Mouse (Mus musculus) cerebellum, postnatal 14 days (tissue): ENCODE results near the gene Ncoa1.
"Not testable (repeated sequence)": the region's sequence is repeated elsewhere in the genome, so short reads cannot be mapped to it uniquely, and the experiment has no call there.

Experiments used
- DNase-seq, 2 experiments: peaks; one replicate each; pipeline ENCODE4 v3.0.0; 2021; ENCODE audit warnings: mixed read lengths in 2 of 2

Gene Ncoa1

DNA sequence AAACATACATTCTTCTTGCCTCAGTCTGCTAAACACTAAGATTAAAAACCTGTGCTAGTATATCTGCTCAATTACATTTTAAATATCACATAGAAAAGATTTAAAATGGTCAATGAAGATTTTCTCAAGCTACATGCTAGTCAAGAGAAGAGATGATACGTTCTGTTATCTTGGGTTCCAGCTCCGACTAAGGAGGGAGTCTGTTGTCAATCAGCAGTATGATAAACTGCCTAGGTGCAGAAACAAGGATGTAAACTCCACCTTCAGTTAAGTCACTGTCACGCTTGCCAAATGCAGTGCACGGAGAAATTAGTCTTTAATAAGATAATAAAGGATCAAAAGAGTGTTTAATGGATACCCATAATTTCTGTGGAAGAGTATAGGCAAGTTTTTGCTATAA is 178.4 kb downstream of the Ncoa1 start:
- no peak for DNase-seq

GRCm38 (mm10) chr12:4295881-4296280 is 181.1 kb downstream of the Ncoa1 start:
- DNase-seq, result no peak

DNA sequence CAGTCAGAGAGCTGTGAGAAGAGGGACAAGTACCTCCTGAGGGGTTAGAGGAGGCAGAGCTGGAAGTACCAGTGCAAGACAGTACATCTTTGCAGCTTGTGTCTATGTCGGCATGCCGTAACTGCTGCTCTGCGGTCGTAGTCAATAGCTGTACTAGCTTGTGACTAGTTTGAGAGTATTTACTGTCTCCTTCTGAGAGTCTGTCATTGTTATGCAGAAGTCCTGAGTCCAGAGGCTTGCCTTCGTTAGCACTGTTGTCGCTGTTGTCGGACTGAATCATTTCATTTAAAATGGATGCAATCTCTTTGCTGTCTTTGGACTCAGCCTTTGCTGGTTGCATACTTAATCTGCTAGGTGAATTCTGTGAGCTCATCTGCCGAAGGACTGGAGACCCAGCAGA is 181.7 kb downstream of the Ncoa1 start:
- DNase-seq, result no peak

DNA sequence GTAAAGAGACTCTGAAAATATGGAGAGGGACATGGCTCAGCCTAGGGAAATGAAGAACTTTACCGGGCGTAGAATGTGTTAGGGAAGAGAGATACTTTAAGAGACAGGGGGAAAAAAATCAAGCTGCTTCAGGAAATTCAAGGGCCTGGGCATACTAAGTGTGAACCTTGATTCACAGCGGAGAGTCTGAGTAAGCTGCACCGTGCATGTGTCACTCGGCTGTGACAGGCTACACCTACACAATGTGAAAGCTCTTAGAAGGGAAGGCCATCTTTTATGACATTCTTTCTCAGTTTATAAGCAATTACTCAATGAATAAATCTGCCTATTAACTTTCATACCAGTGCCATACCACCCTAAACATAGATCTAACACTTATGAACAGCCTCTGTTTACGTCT is 183.2 kb downstream of the Ncoa1 start:
- DNase-seq, result no peak

DNA sequence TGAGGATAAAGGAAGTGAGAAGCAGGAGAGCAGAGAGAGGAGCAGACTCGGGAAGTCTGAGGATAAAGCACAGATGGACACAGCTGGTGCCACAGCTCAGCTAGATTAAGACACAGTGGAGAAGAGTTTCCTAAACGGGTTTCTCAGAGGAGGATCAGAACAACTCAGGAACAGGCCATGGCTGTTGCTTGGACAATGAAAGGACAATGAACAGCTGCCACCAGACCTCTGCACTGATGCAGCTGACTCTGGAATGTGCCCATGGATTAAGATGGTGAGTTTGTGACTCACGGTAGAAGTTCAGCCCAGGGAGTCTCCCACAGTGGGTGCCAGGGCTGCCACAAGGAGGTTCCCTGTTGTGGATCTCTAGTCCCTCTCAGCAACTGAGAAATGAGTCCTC is 191.8 kb downstream of the Ncoa1 start:
- DNase-seq, result no peak

- no peak for DNase-seq
Observed at GRCm38 (mm10) chr12:4279878-4280277, 197.1 kb downstream of the Ncoa1 start.

- DNase-seq, result no peak
Observed at GRCm38 (mm10) chr12:4278978-4279755, 197.8 kb downstream of the Ncoa1 start.

- DNase-seq, result no peak
Observed at GRCm38 (mm10) chr12:4271078-4271477, 205.9 kb downstream of the Ncoa1 start.

- DNase-seq, result peak; percentile 23 to 69
Observed at GRCm38 (mm10) chr12:4267765-4268164, 209.2 kb downstream of the Ncoa1 start.

GRCm38 (mm10) chr12:4252742-4253655 is 224.0 kb downstream of the Ncoa1 start:
- DNase-seq, result no peak

GRCm38 (mm10) chr12:4249786-4250185 is 227.2 kb downstream of the Ncoa1 start:
- peak; percentile 53 to 73 for DNase-seq

GRCm38 (mm10) chr12:4245742-4246141 is 231.2 kb downstream of the Ncoa1 start:
- no peak for DNase-seq

- DNase-seq, result no peak
Observed at GRCm38 (mm10) chr12:4243805-4244204, 233.2 kb downstream of the Ncoa1 start.

- DNase-seq, result not testable (repeated sequence)
Observed at GRCm38 (mm10) chr12:4240281-4240680, 236.7 kb downstream of the Ncoa1 start.

DNA sequence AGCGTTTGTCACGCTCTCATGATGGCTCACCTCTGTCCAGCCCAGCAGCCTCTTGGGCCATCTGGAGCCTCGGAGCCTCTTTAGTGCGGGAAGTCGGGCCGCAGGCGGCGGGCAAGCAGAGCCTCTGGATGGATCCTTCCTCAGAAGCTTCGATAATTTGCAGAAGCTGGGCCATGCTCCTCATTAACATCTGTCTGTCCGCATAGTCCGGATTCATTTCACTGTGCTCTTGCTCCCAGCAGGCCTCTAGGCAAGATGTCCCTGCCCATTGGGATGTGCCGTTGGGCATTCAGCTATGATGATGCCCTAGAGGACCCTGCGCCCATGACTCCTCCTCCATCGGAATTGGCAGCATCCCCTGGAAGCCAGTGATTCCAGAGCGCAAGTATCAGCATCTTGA is 239.5 kb downstream of the Ncoa1 start:
- DNase-seq, result no peak

GRCm38 (mm10) chr12:4233572-4234508 is 243.1 kb downstream of the Ncoa1 start, which contains the start of the genes Ptrhd1 and Cenpo:
Ptrhd1 (plus strand) TSS chr12:4234027.
Cenpo (minus strand) TSS chr12:4234294.
- DNase-seq, result peak; percentile 94 to 96

GRCm38 (mm10) chr12:4232777-4233176 is 244.2 kb downstream of the Ncoa1 start:
- no peak for DNase-seq

- no peak for DNase-seq
Observed at GRCm38 (mm10) chr12:4230156-4230555, 246.8 kb downstream of the Ncoa1 start.

DNA sequence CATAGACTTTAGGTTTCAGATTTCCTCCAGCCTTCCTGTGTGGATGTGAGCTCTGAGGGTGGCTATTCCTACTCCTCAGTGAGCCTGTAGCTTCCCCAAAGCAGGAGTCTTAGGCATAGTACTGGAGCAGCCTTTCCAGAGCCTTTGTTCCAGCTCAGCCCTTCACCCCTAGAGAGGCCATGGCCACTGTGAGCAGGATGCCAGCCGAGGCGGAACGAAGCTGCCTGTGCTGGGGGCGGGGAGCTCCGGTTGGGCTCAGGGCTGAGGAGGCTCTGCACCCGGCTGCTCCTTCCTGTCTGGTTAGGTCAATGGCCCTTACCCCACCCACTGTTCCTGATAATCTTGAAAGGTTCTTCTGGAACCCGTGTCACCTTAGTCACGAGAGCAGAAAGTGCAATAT is 264.1 kb downstream of the Ncoa1 start:
- no peak for DNase-seq

DNA sequence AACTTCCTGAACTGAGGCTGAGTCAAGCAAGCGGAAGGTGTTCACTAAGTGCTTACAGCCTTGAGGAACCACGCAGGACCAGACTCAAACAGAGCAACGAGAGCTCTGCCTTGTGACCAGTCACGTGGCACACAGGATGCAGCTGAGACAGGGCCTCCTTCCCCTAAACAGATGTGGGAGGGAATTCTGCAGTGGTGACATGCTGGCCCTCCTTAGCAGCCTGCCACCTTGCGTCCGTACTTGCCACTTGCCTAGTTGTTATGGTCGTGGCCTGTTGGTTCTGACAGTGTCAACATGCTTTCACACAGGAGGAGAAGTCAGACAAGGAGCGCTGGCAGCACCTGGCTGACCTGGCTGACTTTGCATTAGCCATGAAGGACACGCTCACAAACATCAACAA is 265.8 kb downstream of the Ncoa1 start:
- no peak for DNase-seq

- no peak for DNase-seq
Observed at GRCm38 (mm10) chr12:4209196-4209595, 267.8 kb downstream of the Ncoa1 start.

- DNase-seq, result peak; percentile 78 to 82
Observed at GRCm38 (mm10) chr12:4208405-4209133, 268.4 kb downstream of the Ncoa1 start.
